Mouse (Mus musculus) right cerebral cortex, adult 2 months (tissue): ENCODE results near the gene Cdk5r1.
"Not testable (repeated sequence)": the region's sequence is repeated elsewhere in the genome, so short reads cannot be mapped to it uniquely, and the experiment has no call there.

Experiments used
- DNase-seq, 2 experiments: peaks; one replicate each; pipeline ENCODE4 v3.0.0; 2021 to 2022; ENCODE audit warnings: low spot score in 2 of 2

The Cdk5r1 gene

GRCm38 (mm10) chr11:80476222-80477189 is at the start of gene Cdk5r1:
Gene Cdk5r1 (plus strand): TSS chr11:80477023.
- DNase-seq: peak; percentile 85 to 88

- peak; percentile 96 to 97 for DNase-seq
Observed at GRCm38 (mm10) chr11:80428381-80429008, 48.3 kb upstream of the Cdk5r1 start, which contains the start of gene Psmd11. Gene Psmd11 (plus strand): TSS chr11:80428615.

GRCm38 (mm10) chr11:80429009-80429475 is 47.8 kb upstream of the Cdk5r1 start:
- peak; percentile 36 to 47 for DNase-seq

- DNase-seq: no peak
Observed at GRCm38 (mm10) chr11:80429500-80430166, 47.2 kb upstream of the Cdk5r1 start.

- DNase-seq: no peak
Observed at GRCm38 (mm10) chr11:80430366-80430910, 46.4 kb upstream of the Cdk5r1 start.

GRCm38 (mm10) chr11:80446916-80447315 is 29.9 kb upstream of the Cdk5r1 start:
- DNase-seq: no peak

- no peak for DNase-seq
Observed at GRCm38 (mm10) chr11:80449859-80450258, 27.0 kb upstream of the Cdk5r1 start.

GRCm38 (mm10) chr11:80452242-80452641 is 24.6 kb upstream of the Cdk5r1 start:
- DNase-seq: no peak

GRCm38 (mm10) chr11:80453198-80453597 is 23.6 kb upstream of the Cdk5r1 start:
- no peak for DNase-seq

- not testable (repeated sequence) for DNase-seq
Observed at GRCm38 (mm10) chr11:80463605-80464130, 13.2 kb upstream of the Cdk5r1 start.

- peak in 1 of 2 experiments; percentile 34 for DNase-seq
Observed at GRCm38 (mm10) chr11:80471836-80472605, 4.8 kb upstream of the Cdk5r1 start.

GRCm38 (mm10) chr11:80474175-80474691 is 2.6 kb upstream of the Cdk5r1 start:
- peak in 1 of 2 experiments; percentile 69 for DNase-seq

GRCm38 (mm10) chr11:80474846-80475245 is 2.0 kb upstream of the Cdk5r1 start:
- DNase-seq: no peak

- no peak for DNase-seq
Observed at GRCm38 (mm10) chr11:80475544-80475943, 1.3 kb upstream of the Cdk5r1 start.

GRCm38 (mm10) chr11:80477341-80478199 is 747 bp downstream of the Cdk5r1 start:
- DNase-seq: peak in 1 of 2 experiments; percentile 52

- DNase-seq: no peak
Observed at GRCm38 (mm10) chr11:80478694-80479412, 2.0 kb downstream of the Cdk5r1 start.

GRCm38 (mm10) chr11:80479425-80479824 is 2.6 kb downstream of the Cdk5r1 start:
- peak in 1 of 2 experiments; percentile 39 for DNase-seq
